Mouse (Mus musculus): ENCODE results near the gene Cxcl17.
A peak's percentile ranks its signal among the peaks of the same experiment; 100 is the strongest.

Gene Cxcl17

GRCm38 (mm10) chr7:25391856-25392453, 20.7 kb downstream of the Cxcl17 start:
- no peak for DNase-seq (ENCODE audit: low spot score in 2 of 2)

GRCm38 (mm10) chr7:25390986-25391385, 21.7 kb downstream of the Cxcl17 start:
- no peak for DNase-seq (ENCODE audit: low spot score in 2 of 2)

- peak in 1 of 2 experiments; percentile 72 for DNase-seq (ENCODE audit: low spot score in 2 of 2)
These were observed 22.5 kb downstream of the Cxcl17 start for GRCm38 (mm10) chr7:25390054-25390770.

GRCm38 (mm10) chr7:25388916-25389315, 23.8 kb downstream of the Cxcl17 start:
- DNase-seq (ENCODE audit: low spot score in 2 of 2): no peak

GRCm38 (mm10) chr7:25387811-25388440, 24.8 kb downstream of the Cxcl17 start:
- DNase-seq (ENCODE audit: low spot score in 2 of 2): no peak

GRCm38 (mm10) chr7:25385850-25386555, 26.7 kb downstream of the Cxcl17 start:
- peak in 1 of 2 experiments; percentile 62 for DNase-seq (ENCODE audit: low spot score in 2 of 2)

GRCm38 (mm10) chr7:25385259-25385658, 27.4 kb downstream of the Cxcl17 start:
- no peak for DNase-seq (ENCODE audit: low spot score in 2 of 2)

GRCm38 (mm10) chr7:25384818-25385217, 27.9 kb downstream of the Cxcl17 start:
- no peak for DNase-seq (ENCODE audit: low spot score in 2 of 2)

- no peak for DNase-seq (ENCODE audit: low spot score in 2 of 2)
These were observed 28.4 kb downstream of the Cxcl17 start for GRCm38 (mm10) chr7:25384318-25384717.

- DNase-seq (ENCODE audit: low spot score in 2 of 2): no peak
These were observed 28.8 kb downstream of the Cxcl17 start for GRCm38 (mm10) chr7:25383891-25384290.

GRCm38 (mm10) chr7:25383385-25383784, 29.3 kb downstream of the Cxcl17 start:
- DNase-seq (ENCODE audit: low spot score in 2 of 2): no peak

GRCm38 (mm10) chr7:25382541-25382940, 30.1 kb downstream of the Cxcl17 start:
- DNase-seq (ENCODE audit: low spot score in 2 of 2): no peak

- no peak for DNase-seq (ENCODE audit: low spot score in 2 of 2)
These were observed 31.4 kb downstream of the Cxcl17 start for GRCm38 (mm10) chr7:25381284-25381680.

- no peak for DNase-seq (ENCODE audit: low spot score in 2 of 2)
These were observed 32.0 kb downstream of the Cxcl17 start for GRCm38 (mm10) chr7:25380392-25381283.

- peak in 1 of 2 experiments; percentile 72 for DNase-seq (ENCODE audit: low spot score in 2 of 2)
These were observed 32.9 kb downstream of the Cxcl17 start for GRCm38 (mm10) chr7:25379551-25380351.

- no peak for DNase-seq (ENCODE audit: low spot score in 2 of 2)
These were observed 34.2 kb downstream of the Cxcl17 start for GRCm38 (mm10) chr7:25378181-25379100.

- no peak for DNase-seq (ENCODE audit: low spot score in 2 of 2)
These were observed 35.5 kb downstream of the Cxcl17 start for GRCm38 (mm10) chr7:25377100-25377700.

- DNase-seq (ENCODE audit: low spot score in 2 of 2): peak in 1 of 2 experiments; percentile 52
These were observed 36.1 kb downstream of the Cxcl17 start for GRCm38 (mm10) chr7:25376556-25376955.

- no peak for DNase-seq (ENCODE audit: low spot score in 2 of 2)
These were observed 40.2 kb downstream of the Cxcl17 start for GRCm38 (mm10) chr7:25372441-25372840.

Data from spleen, postnatal 10 days (tissue).